Mouse (Mus musculus) MEL (cell line): ENCODE measurements around the gene Elmod1. TPM values are rescaled to one million over a fixed set of nuclear protein-coding genes. Genes with fewer than 3 reads are reported as not detected.
A peak's percentile ranks its signal among the peaks of the same experiment; 100 is the strongest.

Source experiments
- DNase-seq: peaks from one replicate; pipeline ENCODE4 v3.0.0; 2011; ENCODE audit warnings: low read depth, low spot score
- H3K27ac ChIP-seq: 2 replicates; pipeline ENCODE4 v1.5.1; 2012; ENCODE audit warnings: low read depth, mild to moderate bottlenecking, control low read depth, low read length, moderate library complexity; ENCODE audit not compliant: control insufficient read depth
- H3K27me3 ChIP-seq, 2 experiments: fragments of 150-350 bp in 1 of 2; sonication (generic) in 1 of 2; 2 replicates each; pipeline ENCODE4 v1.6.1; 2012; ENCODE audit warnings: low read length in 2 of 2, mild to moderate bottlenecking in 2 of 2, improper control_type of control experiment in 1 of 2, moderate library complexity in 1 of 2; ENCODE audit not compliant: insufficient read depth in 2 of 2, control insufficient read depth in 1 of 2
- H3K36me3 ChIP-seq, 2 experiments: 2 replicates each; pipeline ENCODE4 v1.6.1; 2012 to 2014; ENCODE audit warnings: low read length in 2 of 2, improper control_type of control experiment in 1 of 2, inconsistent platforms in 1 of 2, mild to moderate bottlenecking in 1 of 2; ENCODE audit not compliant: insufficient read depth in 2 of 2, control insufficient read depth in 1 of 2
- H3K4me1 ChIP-seq, 2 experiments: fragments of 150-350 bp in 1 of 2; sonication (generic) in 1 of 2; 2 replicates each; pipeline ENCODE4 v1.6.1; 2012; ENCODE audit warnings: low read length in 2 of 2, improper control_type of control experiment in 1 of 2, mild to moderate bottlenecking in 1 of 2; ENCODE audit not compliant: insufficient read depth in 2 of 2, control insufficient read depth in 1 of 2
- H3K4me3 ChIP-seq, 2 experiments: fragments of 150-350 bp in 1 of 2; sonication (generic) in 1 of 2; 2 replicates each; pipeline ENCODE4 v1.5.1; 2012; ENCODE audit warnings: low read depth in 2 of 2, low read length in 2 of 2, mild to moderate bottlenecking in 2 of 2, moderate library complexity in 2 of 2, control low read depth in 1 of 2, improper control_type of control experiment in 1 of 2; ENCODE audit not compliant: control insufficient read depth in 1 of 2, insufficient read depth in 1 of 2
- H3K79me2 ChIP-seq: 2 replicates; pipeline ENCODE4 v1.6.1; 2012; ENCODE audit warnings: mild to moderate bottlenecking, low read length, moderate library complexity; ENCODE audit not compliant: control insufficient read depth, poor library complexity, insufficient read depth
- H3K9ac ChIP-seq: 2 replicates; pipeline ENCODE4 v1.6.1; 2012; ENCODE audit warnings: low read depth, mild to moderate bottlenecking, control low read depth, low read length, moderate library complexity; ENCODE audit not compliant: control insufficient read depth, poor library complexity, severe bottlenecking
- H3K9me3 ChIP-seq: fragments of 150-350 bp; sonication (generic); replicated peaks from 2 replicates; pipeline ENCODE4 v1.6.1; 2012; ENCODE audit warnings: mild to moderate bottlenecking, low read length, improper control_type of control experiment, moderate library complexity; ENCODE audit not compliant: insufficient read depth
- CHD1 ChIP-seq: IDR thresholded peaks from 2 replicates; pipeline ENCODE4 v1.6.1; 2012; ENCODE audit warnings: low read depth, mild to moderate bottlenecking, inconsistent platforms, low read length, improper control_type of control experiment
- CTCF ChIP-seq, 3 experiments: IDR thresholded peaks in 2 of 3; conservative IDR thresholded peaks in 1 of 3; 2 replicates each; pipeline ENCODE4 v1.5.1; 2011 to 2012; ENCODE audit warnings: low read length in 3 of 3, low read depth in 2 of 3, mild to moderate bottlenecking in 2 of 3, improper control_type of control experiment in 1 of 3, inconsistent platforms in 1 of 3, mixed read lengths in 1 of 3, moderate library complexity in 1 of 3; ENCODE audit not compliant: control insufficient read depth in 1 of 3, insufficient read depth in 1 of 3, poor library complexity in 1 of 3, severe bottlenecking in 1 of 3
- EP300 ChIP-seq, 2 experiments: IDR thresholded peaks; 2 replicates each; pipeline ENCODE4 v1.6.1; 2011; ENCODE audit warnings: improper control_type of control experiment in 2 of 2, low read length in 2 of 2, low read depth in 1 of 2, mild to moderate bottlenecking in 1 of 2
- ETS1 ChIP-seq: IDR thresholded peaks from 2 replicates; pipeline ENCODE4 v1.6.1; 2012; ENCODE audit warnings: low read depth, mild to moderate bottlenecking, inconsistent platforms, low read length, improper control_type of control experiment, moderate library complexity
- GABPA ChIP-seq: IDR thresholded peaks from 2 replicates; pipeline ENCODE4 v1.6.1; 2012; ENCODE audit warnings: low read depth, mild to moderate bottlenecking, inconsistent platforms, low read length, improper control_type of control experiment, moderate library complexity
- HCFC1 ChIP-seq: IDR thresholded peaks from 2 replicates; pipeline ENCODE4 v1.6.1; 2012; ENCODE audit warnings: low read depth, mild to moderate bottlenecking, inconsistent platforms, low read length, improper control_type of control experiment, moderate library complexity
- MAFK ChIP-seq: IDR thresholded peaks from 2 replicates; pipeline ENCODE4 v1.6.1; 2011; ENCODE audit warnings: low read depth, mild to moderate bottlenecking, low read length, improper control_type of control experiment, borderline replicate concordance
- MXI1 ChIP-seq: IDR thresholded peaks from 2 replicates; pipeline ENCODE4 v1.6.1; 2011; ENCODE audit warnings: mild to moderate bottlenecking, low read depth, low read length, improper control_type of control experiment
- MYC ChIP-seq: IDR thresholded peaks from 2 replicates; pipeline ENCODE4 v1.6.1; 2011; ENCODE audit warnings: low read depth, mild to moderate bottlenecking, low read length, improper control_type of control experiment, moderate library complexity
- NELFE ChIP-seq: IDR thresholded peaks from 2 replicates; pipeline ENCODE4 v1.6.1; 2011; ENCODE audit warnings: low read depth, low read length, improper control_type of control experiment
- NRF1 ChIP-seq: IDR thresholded peaks from 2 replicates; pipeline ENCODE4 v1.6.1; 2014; ENCODE audit warnings: low read depth, mild to moderate bottlenecking, inconsistent platforms, low read length, improper control_type of control experiment, moderate library complexity; ENCODE audit not compliant: poor library complexity, insufficient read depth, severe bottlenecking
- POLR2A ChIP-seq, 2 experiments: IDR thresholded peaks; 2 replicates each; pipeline ENCODE4 v1.6.1; 2011 to 2012; ENCODE audit warnings: low read length in 2 of 2, mild to moderate bottlenecking in 2 of 2, control low read depth in 1 of 2, improper control_type of control experiment in 1 of 2, low read depth in 1 of 2, moderate library complexity in 1 of 2; ENCODE audit not compliant: control insufficient read depth in 1 of 2, insufficient read depth in 1 of 2, poor library complexity in 1 of 2
- POLR2AphosphoS5 ChIP-seq: IDR thresholded peaks from 2 replicates; pipeline ENCODE4 v1.6.1; 2012; ENCODE audit warnings: low read depth, borderline replicate concordance, mild to moderate bottlenecking, inconsistent platforms, low read length, moderate library complexity, mixed read lengths
- RAD21 ChIP-seq: IDR thresholded peaks from 2 replicates; pipeline ENCODE4 v1.6.1; 2011; ENCODE audit warnings: mild to moderate bottlenecking, low read depth, low read length, improper control_type of control experiment
- RCOR1 ChIP-seq: IDR thresholded peaks from 2 replicates; pipeline ENCODE4 v1.6.1; 2012; ENCODE audit warnings: low read depth, mild to moderate bottlenecking, inconsistent platforms, low read length, improper control_type of control experiment
- SMC3 ChIP-seq: IDR thresholded peaks from 2 replicates; pipeline ENCODE4 v1.6.1; 2011; ENCODE audit warnings: low read depth, low read length, improper control_type of control experiment
- TAL1 ChIP-seq: IDR thresholded peaks from 2 replicates; pipeline ENCODE4 v1.6.1; 2012; ENCODE audit warnings: mild to moderate bottlenecking, inconsistent platforms, low read length, moderate library complexity, mixed read lengths
- TBP ChIP-seq: IDR thresholded peaks from 2 replicates; pipeline ENCODE4 v1.8.0; 2011; ENCODE audit warnings: low read depth, low read length, improper control_type of control experiment
- UBTF ChIP-seq: IDR thresholded peaks from 2 replicates; pipeline ENCODE4 v1.6.1; 2012; ENCODE audit warnings: low read depth, mild to moderate bottlenecking, inconsistent platforms, low read length, improper control_type of control experiment, moderate library complexity, borderline replicate concordance; ENCODE audit not compliant: insufficient read depth
- USF1 ChIP-seq: IDR thresholded peaks from 2 replicates; pipeline ENCODE4 v1.6.1; 2014; ENCODE audit warnings: low read depth, mild to moderate bottlenecking, inconsistent platforms, low read length, improper control_type of control experiment, moderate library complexity
- ZC3H11A ChIP-seq: IDR thresholded peaks from 2 replicates; pipeline ENCODE4 v1.6.1; 2012; ENCODE audit warnings: low read depth, mild to moderate bottlenecking, inconsistent platforms, low read length, improper control_type of control experiment
- ZKSCAN1 ChIP-seq: IDR thresholded peaks from 2 replicates; pipeline ENCODE4 v1.6.1; 2012; ENCODE audit warnings: low read depth, mild to moderate bottlenecking, inconsistent platforms, low read length, improper control_type of control experiment, moderate library complexity
- ZMIZ1 ChIP-seq: IDR thresholded peaks from 2 replicates; pipeline ENCODE4 v1.6.1; 2012; ENCODE audit warnings: low read depth, mild to moderate bottlenecking, inconsistent platforms, low read length, improper control_type of control experiment, moderate library complexity
- ZNF384 ChIP-seq: IDR thresholded peaks from 2 replicates; pipeline ENCODE4 v1.6.1; 2012; ENCODE audit warnings: low read depth, mild to moderate bottlenecking, inconsistent platforms, low read length, improper control_type of control experiment
- polyA plus RNA-seq, 2 experiments: library from polyadenylated mRNA; stranded (reverse) in 1 of 2; unstranded in 1 of 2; fragments of >175 nt in 1 of 2; fragments of >200 nt in 1 of 2; gene quantifications; 2 replicates each; pipeline versions ENCODE4 v1.2.1 to v1.2.4; 2012; ENCODE audit warnings: low replicate concordance in 2 of 2, low read depth in 1 of 2; ENCODE audit not compliant: insufficient read length in 2 of 2, insufficient read depth in 1 of 2, missing spikeins in 1 of 2
- total RNA-seq: library from RNA; depleted of rRNA; stranded (reverse); fragments of 300-350 nt; gene quantifications from 2 replicates; pipeline ENCODE4 v1.2.3, GENCODE M21; 2012

Elmod1 gene
- total and polyA plus RNA-seq, 3 experiments = not detected

GRCm38 (mm10) chr9:53895827-53896226, 79.3 kb downstream of the Elmod1 start:
- Histone ChIP-seq H3K79me2 (no peaks in the 10 kb centered on the region), H3K27ac (no peak overlapping the region), H3K27me3 (no peaks in the 10 kb centered on the region), H3K4me3 (no peak overlapping the region), H3K36me3 (no peaks in the 10 kb centered on the region), H3K9ac (no peak overlapping the region), H3K9me3 (no peaks in the 10 kb centered on the region), H3K4me1 (no peaks in the 10 kb centered on the region)
- DNase-seq = no peak
- TF ChIP-seq NRF1 (no peak), POLR2A (IDR thresholded peaks at IDR 0.05; ENCODE audit: control insufficient read depth in 1 of 2, insufficient read depth in 1 of 2, low read depth in 1 of 2, low read length in 2 of 2, poor library complexity in 1 of 2) (no peak), TBP (no peak), NELFE (no peak), CHD1 (no peak), MXI1 (no peak), POLR2AphosphoS5 (no peak), UBTF (no peak), ETS1 (no peak), EP300 (IDR thresholded peaks at IDR 0.05; ENCODE audit: low read depth in 1 of 2, low read length in 2 of 2) (no peak), RCOR1 (no peak)

- peak; percentile 3 for DNase-seq
- Histone ChIP-seq H3K79me2 (no peaks in the 10 kb centered on the region), H3K9ac (no peak overlapping the region), H3K27me3 (no peaks in the 10 kb centered on the region), H3K4me3 (no peak overlapping the region), H3K9me3 (no peaks in the 10 kb centered on the region), H3K36me3 (no peaks in the 10 kb centered on the region), H3K4me1 (no peaks in the 10 kb centered on the region), H3K27ac (no peak overlapping the region)
- TF ChIP-seq ZKSCAN1 (no peak), USF1 (no peak), MXI1 (no peak), TAL1 (no peak), ZNF384 (no peak), CTCF (IDR thresholded peaks at IDR 0.05 in 2 of 3, conservative IDR thresholded peaks at IDR 0.05 in 1 of 3; ENCODE audit: control insufficient read depth in 1 of 3, insufficient read depth in 1 of 3, low read depth in 2 of 3, low read length in 3 of 3, poor library complexity in 1 of 3, severe bottlenecking in 1 of 3) (peak in 1 of 3 experiments; percentile 11; a peak in 1 of 6 replicates), MYC (no peak), RCOR1 (no peak), RAD21 (peak; percentile 15), SMC3 (no peak), HCFC1 (no peak), GABPA (no peak), ZMIZ1 (no peak), ZC3H11A (no peak), MAFK (no peak)
Observed at GRCm38 (mm10) chr9:53890075-53890474, 85.0 kb downstream of the Elmod1 start.
